In the genomic region with DNA sequence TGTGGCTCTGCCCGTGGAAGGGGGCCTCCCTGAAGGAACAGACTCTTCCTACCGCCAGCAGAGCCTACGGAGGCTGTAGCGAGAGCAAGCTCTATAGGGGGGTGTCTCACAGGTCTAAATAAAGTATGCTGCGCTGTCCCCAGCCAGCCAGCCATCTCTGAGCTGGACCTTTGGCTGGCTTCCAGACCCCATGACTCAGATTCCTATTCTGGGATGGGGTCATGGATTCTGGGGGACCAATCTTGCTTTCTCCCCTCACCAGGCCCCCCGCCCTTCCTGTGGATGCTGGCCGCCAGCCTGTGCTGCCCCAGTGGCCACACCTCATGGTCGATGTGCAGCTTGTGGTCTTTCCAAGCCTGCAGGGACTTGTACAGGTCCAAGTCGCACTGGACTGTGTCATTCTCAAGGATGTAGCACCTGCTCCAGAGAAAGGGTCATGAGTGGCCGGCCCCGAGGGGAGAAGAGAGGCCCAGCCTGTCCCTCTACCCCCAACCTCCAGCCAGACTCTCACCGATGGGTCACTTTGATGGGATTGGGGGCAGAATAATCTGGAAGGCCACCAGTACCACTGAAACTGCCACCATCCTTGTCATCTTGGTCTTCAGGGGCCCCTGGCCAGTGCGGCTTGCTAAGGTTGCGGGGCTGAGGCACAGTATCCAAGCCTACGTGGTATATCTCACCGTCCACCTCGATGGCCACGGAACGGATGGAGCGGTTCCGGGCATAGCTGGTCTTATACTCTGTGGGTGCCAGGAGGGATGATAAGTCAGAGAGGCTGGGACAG, we compare ENCODE assay signal across 9 mouse cellular contexts.
A peak's percentile ranks its signal among the peaks of the same experiment; 100 is the strongest.
DNase-seq lines count a peak whose midpoint lies in the region; ATAC-seq lines count a peak whose summit lies in the region.
"Had no signal": no experiment of that assay in that cellular context is flagged by ENCODE, and none has a peak within 500 bp of the region (broad histone marks: within the 10 kb centered on the region; RNA-seq: fewer than 3 reads in every experiment).

No protein-coding gene starts in this region.

- H3K27ac ChIP-seq in stomach, embryonic 16.5 days (ENCODE audit: low read length): peak overlapping the region; percentile 72
- H3K27ac ChIP-seq: embryonic facial prominence, embryonic 13.5 days had no signal

- 76% methylated on average over 21 of the region's 21 CpGs for WGBS in stomach, embryonic 16.5 days

- no peak overlapping the region; the same call in 1 of the 2 replicates for H3K4me3 ChIP-seq in stomach, embryonic 16.5 days (replicated peaks; ENCODE audit: low read length)
- H3K4me3 ChIP-seq: embryonic facial prominence, embryonic 13.5 days had no signal

- H3K9ac ChIP-seq in stomach, embryonic 16.5 days (ENCODE audit: low read length): peak overlapping the region; percentile 49

- H3K9me3 ChIP-seq in stomach, embryonic 16.5 days (replicated peaks; ENCODE audit: control insufficient read depth, low read length): no peaks in the 10 kb centered on the region
- H3K9me3 ChIP-seq: embryonic facial prominence, embryonic 13.5 days had no signal

- H3K27me3 ChIP-seq in stomach, embryonic 16.5 days (ENCODE audit: control insufficient read depth, insufficient read depth, low read length): no peaks in the 10 kb centered on the region
- H3K27me3 ChIP-seq: embryonic facial prominence, embryonic 13.5 days had no signal

- DNase-seq in lung, adult 18-20 months: peak; percentile 48 to 52
- DNase-seq in lung, postnatal 25 days (ENCODE audit: low spot score): no peak
- DNase-seq in heart, adult 9 months (ENCODE audit: low spot score in 2 of 2): peak; percentile 75 to 87
- DNase-seq in kidney, postnatal 10 days: peak; percentile 82
- no peak for DNase-seq in right cerebral cortex, adult 18-20 months
- DNase-seq in T-cell, adult 2 months (ENCODE audit: low spot score): no peak
- no peak for DNase-seq in cerebellum, postnatal 4 days (ENCODE audit: low spot score in 2 of 2)

- peaks cover 12% of the 10 kb centered on the region for H3K4me1 ChIP-seq in stomach, embryonic 16.5 days (ENCODE audit: control insufficient read depth, insufficient read depth, low read length)

- peaks cover 9% of the 10 kb centered on the region; the same call in 1 of the 2 replicates for H3K36me3 ChIP-seq in stomach, embryonic 16.5 days (ENCODE audit: control insufficient read depth, insufficient read depth, low read length)

- H3K4me2 ChIP-seq in stomach, embryonic 16.5 days (ENCODE audit: low read depth, low read length): peak overlapping the region; percentile 47
- H3K4me2 ChIP-seq: embryonic facial prominence, embryonic 13.5 days had no signal

- ATAC-seq in stomach, embryonic 16.5 days (ENCODE audit: insufficient read depth, low FRiP score): peak; percentile 17; the same call in 1 of the 2 replicates

Comparison
In these comparisons a context has a peak if more than half of its experiments do, and no peak if none do; other contexts are left out.
1. DNase-seq: peak in lung, adult 18-20 months (2 of 2), heart, adult 9 months (2 of 2) and kidney, postnatal 10 days (single experiment); none in lung, postnatal 25 days (single experiment), right cerebral cortex, adult 18-20 months (single experiment), T-cell, adult 2 months (single experiment) and cerebellum, postnatal 4 days (0 of 2).